Mouse (Mus musculus) bone marrow macrophage, adult 2 months (primary cell): ENCODE results near the gene Pld1.

Experiments
- CTCF ChIP-seq: IDR thresholded peaks from 2 replicates; pipeline ENCODE4 v1.5.1; 2012; ENCODE audit warnings: low read depth, mild to moderate bottlenecking, low read length, moderate library complexity
- POLR2A ChIP-seq: IDR thresholded peaks from 2 replicates; pipeline ENCODE4 v1.6.1; 2012; ENCODE audit warnings: mild to moderate bottlenecking, low read depth, low read length, borderline replicate concordance

DNA sequence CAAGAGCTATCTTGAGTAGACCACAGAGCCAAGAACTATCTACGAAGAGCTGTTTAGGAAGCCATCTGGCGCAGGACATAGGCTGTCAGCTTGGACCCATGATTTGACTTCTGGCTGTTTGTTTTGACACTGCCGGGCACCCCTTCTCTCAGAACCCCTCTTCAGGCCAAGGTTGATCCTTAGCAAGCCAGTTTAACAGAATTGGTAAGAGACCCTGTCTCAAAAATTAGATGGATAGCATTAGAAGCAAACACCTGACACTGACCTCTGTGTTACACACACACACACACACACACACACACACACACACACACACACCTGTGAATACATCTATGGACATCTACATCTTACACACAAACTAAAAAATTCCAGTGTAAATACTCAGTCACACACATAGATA lies 29.5 kb upstream of the Pld1 start:
- TF ChIP-seq CTCF (no peak), POLR2A (no peak)
